Comparison of ENCODE assay signal across 21 mouse cellular contexts in the genomic region with DNA sequence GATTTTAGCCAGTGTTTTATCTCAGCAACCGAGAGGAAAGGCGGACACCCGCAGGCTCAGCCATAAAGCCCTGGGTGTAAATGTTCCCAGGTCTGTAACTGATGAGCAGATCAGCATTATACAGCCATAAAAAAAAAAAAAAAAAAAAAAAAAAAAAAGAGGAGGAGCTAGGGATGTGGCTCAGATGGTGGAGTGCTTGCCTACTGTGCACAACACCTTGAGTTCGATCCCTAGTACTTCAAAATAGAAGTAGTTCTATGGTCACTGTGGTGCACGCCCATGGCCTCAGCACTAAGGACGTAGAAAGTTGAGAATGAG. TPM values are rescaled to one million over a fixed set of nuclear protein-coding genes. Genes with fewer than 3 reads are reported as not detected.
DNase-seq lines count a peak whose midpoint lies in the region; ATAC-seq and TF ChIP-seq lines count a peak whose summit lies in the region.
"Had no signal": no experiment of that assay in that cellular context is flagged by ENCODE, and none has a peak within 500 bp of the region (broad histone marks: within the 10 kb centered on the region; RNA-seq: fewer than 3 reads in every experiment).

No protein-coding gene starts in this region.

- ATAC-seq in heart, embryonic 15.5 days (replicated peaks; ENCODE audit: insufficient number of reproducible peaks, insufficient read depth, low FRiP score, low read depth): no peak
- no peak; the same call in 1 of the 2 replicates for ATAC-seq in lung, embryonic 16.5 days (ENCODE audit: low read depth)
- ATAC-seq in hindbrain, embryonic 13.5 days (ENCODE audit: low FRiP score): no peak
- ATAC-seq: forebrain, embryonic 15.5 days; hindbrain, embryonic 16.5 days had no signal

- 60% methylated on average over 6 of the region's 6 CpGs for WGBS in heart, embryonic 15.5 days
- WGBS in lung, embryonic 16.5 days: 62% methylated on average over 6 of the region's 6 CpGs
- WGBS in lung, adult 2 months: 48% methylated on average over 6 of the region's 6 CpGs
- 22% methylated on average over 6 of the region's 6 CpGs for WGBS in small intestine, adult 2 months
- 76% methylated on average over 6 of the region's 6 CpGs for WGBS in hindbrain, embryonic 13.5 days

- no peak overlapping the region for H3K4me2 ChIP-seq in heart, embryonic 15.5 days
- H3K4me2 ChIP-seq in lung, embryonic 16.5 days (ENCODE audit: low read depth, low read length): no peak overlapping the region
- H3K4me2 ChIP-seq in hindbrain, embryonic 13.5 days: no peak overlapping the region
- H3K4me2 ChIP-seq: forebrain, embryonic 15.5 days; limb, embryonic 13.5 days; midbrain, embryonic 12.5 days had no signal

- H3K27me3 ChIP-seq in heart, embryonic 15.5 days: no peaks in the 10 kb centered on the region
- H3K27me3 ChIP-seq in lung, embryonic 16.5 days (ENCODE audit: control insufficient read depth, insufficient read depth, low read depth, low read length): no peaks in the 10 kb centered on the region
- H3K27me3 ChIP-seq in small intestine, adult 2 months (ENCODE audit: control insufficient read depth, insufficient read depth, low read length): no peaks in the 10 kb centered on the region
- no peaks in the 10 kb centered on the region for H3K27me3 ChIP-seq in hindbrain, embryonic 13.5 days
- H3K27me3 ChIP-seq: forebrain, embryonic 15.5 days had no signal

- no peak for TF ChIP-seq POLR2A in lung, adult 2 months (IDR thresholded peaks at IDR 0.05; ENCODE audit: borderline replicate concordance, extremely low read depth, low read depth, low read length)
- no peak for TF ChIP-seq POLR2A in bone marrow macrophage, adult 2 months (IDR thresholded peaks at IDR 0.05; ENCODE audit: borderline replicate concordance, low read depth, low read length)
- no peak for TF ChIP-seq POLR2A in small intestine, adult 2 months (IDR thresholded peaks at IDR 0.05; ENCODE audit: low read depth, low read length)

- H3K4me1 ChIP-seq in heart, embryonic 15.5 days (replicated peaks): peaks cover 14% of the 10 kb centered on the region
- peaks cover 9% of the 10 kb centered on the region for H3K4me1 ChIP-seq in lung, embryonic 16.5 days (replicated peaks; ENCODE audit: control insufficient read depth, insufficient read depth, low read length)
- peaks cover 9% of the 10 kb centered on the region; the same call in 1 of the 2 replicates for H3K4me1 ChIP-seq in lung, adult 2 months (ENCODE audit: control insufficient read depth, insufficient read depth, low read length)
- H3K4me1 ChIP-seq in bone marrow macrophage, adult 2 months (ENCODE audit: control insufficient read depth, insufficient read depth, low read length): peaks cover 16% of the 10 kb centered on the region
- peaks cover 10% of the 10 kb centered on the region for H3K4me1 ChIP-seq in small intestine, adult 2 months (ENCODE audit: control insufficient read depth, insufficient read depth, insufficient read length, low read length)
- H3K4me1 ChIP-seq in hindbrain, embryonic 13.5 days (replicated peaks): no peaks in the 10 kb centered on the region; the same call in 1 of the 2 replicates
- H3K4me1 ChIP-seq: forebrain, embryonic 15.5 days; midbrain, embryonic 12.5 days had no signal

- H3K36me3 ChIP-seq in heart, embryonic 15.5 days: no peaks in the 10 kb centered on the region
- H3K36me3 ChIP-seq in lung, embryonic 16.5 days (ENCODE audit: control insufficient read depth, insufficient read depth, low read length): no peaks in the 10 kb centered on the region
- no peaks in the 10 kb centered on the region for H3K36me3 ChIP-seq in small intestine, adult 2 months (ENCODE audit: control insufficient read depth, insufficient read depth, low read length)
- H3K36me3 ChIP-seq in hindbrain, embryonic 13.5 days: no peaks in the 10 kb centered on the region
- H3K36me3 ChIP-seq: forebrain, embryonic 15.5 days; G1E; limb, embryonic 13.5 days; midbrain, embryonic 12.5 days had no signal

- no peaks in the 10 kb centered on the region for H3K9me3 ChIP-seq in heart, embryonic 15.5 days (replicated peaks)
- H3K9me3 ChIP-seq in lung, embryonic 16.5 days (ENCODE audit: control insufficient read depth, low read length): no peaks in the 10 kb centered on the region
- no peaks in the 10 kb centered on the region for H3K9me3 ChIP-seq in hindbrain, embryonic 13.5 days
- H3K9me3 ChIP-seq: forebrain, embryonic 15.5 days; G1E; limb, embryonic 13.5 days; midbrain, embryonic 12.5 days had no signal

- DNase-seq in heart, postnatal 14 days: no peak
- DNase-seq in lung, adult 2 months: no peak
- DNase-seq: cerebellum, adult 11 months; cerebellum, postnatal 25 days; kidney, adult 8-10 months; kidney, postnatal 4 days; retina, postnatal 1 day; thymus, adult 2 months had no signal

- no peak overlapping the region for H3K9ac ChIP-seq in heart, embryonic 15.5 days
- H3K9ac ChIP-seq in lung, embryonic 16.5 days (ENCODE audit: low read length): no peak overlapping the region
- H3K9ac ChIP-seq in hindbrain, embryonic 13.5 days: no peak overlapping the region
- H3K9ac ChIP-seq: forebrain, embryonic 15.5 days; limb, embryonic 13.5 days; midbrain, embryonic 12.5 days had no signal

- TF ChIP-seq CTCF in lung, adult 2 months (IDR thresholded peaks at IDR 0.05; ENCODE audit: insufficient read depth, low read length): no peak
- no peak for TF ChIP-seq CTCF in bone marrow macrophage, adult 2 months (IDR thresholded peaks at IDR 0.05; ENCODE audit: low read depth, low read length)
- no peak for TF ChIP-seq CTCF in small intestine, adult 2 months (IDR thresholded peaks at IDR 0.05; ENCODE audit: extremely low read depth, insufficient read length, insufficient replicate concordance, low read depth, low read length)

- H3K4me3 ChIP-seq in heart, embryonic 15.5 days: no peak overlapping the region
- no peak overlapping the region for H3K4me3 ChIP-seq in lung, embryonic 16.5 days (ENCODE audit: low read length)
- H3K4me3 ChIP-seq in lung, adult 2 months (replicated peaks; ENCODE audit: extremely low read depth, low read depth, low read length): no peak overlapping the region
- no peak overlapping the region for H3K4me3 ChIP-seq in bone marrow macrophage, adult 2 months (ENCODE audit: insufficient read depth, low read length)
- no peak overlapping the region for H3K4me3 ChIP-seq in small intestine, adult 2 months (ENCODE audit: low read depth, low read length)
- no peak overlapping the region for H3K4me3 ChIP-seq in hindbrain, embryonic 13.5 days
- H3K4me3 ChIP-seq: forebrain, embryonic 15.5 days; limb, embryonic 13.5 days; midbrain, embryonic 12.5 days had no signal

- H3K27ac ChIP-seq in heart, embryonic 15.5 days: peak overlapping the region; percentile 21
- H3K27ac ChIP-seq in lung, embryonic 16.5 days (ENCODE audit: low read length): peak overlapping the region; percentile 70
- 0 out of 2 replicates have a peak overlapping the region, but pooled peaks have one; percentile 80 for H3K27ac ChIP-seq in bone marrow macrophage, adult 2 months (ENCODE audit: insufficient read depth, low read depth, low read length)
- peak overlapping the region; percentile 72 for H3K27ac ChIP-seq in small intestine, adult 2 months (ENCODE audit: insufficient read depth, low read depth, low read length)
- H3K27ac ChIP-seq in hindbrain, embryonic 13.5 days: no peak overlapping the region
- H3K27ac ChIP-seq: forebrain, embryonic 15.5 days; limb, embryonic 13.5 days; midbrain, embryonic 12.5 days had no signal

- intact Hi-C loops in heart, postnatal 14 days (cut with DNase I): loop anchor here (5.0 kb wide), 1 partner anchor 36 kb away; no protein-coding TSS in a partner anchor

RNA-seq across cellular contexts. Expression of a gene that starts 13.2 kb away (rescaled TPM):
- polyA plus RNA-seq in heart, embryonic 15.5 days (2015; fragmentation: Nextera tagmentation; extraction: Ambion mirVana): 5.7 and 7.6 TPM in 2 replicates
- 10 to 100 TPM; 20.3 to 20.6 TPM for total RNA-seq in heart, postnatal 14 days (2021)
- polyA plus RNA-seq in lung, embryonic 16.5 days (2015; fragmentation: Nextera tagmentation; extraction: Ambion mirVana): 6.1 and 6.2 TPM in 2 replicates
- polyA plus RNA-seq in lung, adult 2 months (2012; rRNA removed): 61.5 and 73.5 TPM in 2 replicates
- 0.23 TPM in 1 of 2 replicates, not detected in the other for polyA plus RNA-seq in bone marrow macrophage, adult 2 months (2012; ENCODE audit: insufficient read depth, insufficient read length, missing spikeins)
- 15.8 and 28.3 TPM in 2 replicates for polyA plus RNA-seq in small intestine, adult 2 months (2012; rRNA removed)
- polyA plus RNA-seq in hindbrain, embryonic 13.5 days (2015; fragmentation: Nextera tagmentation; extraction: Ambion mirVana): 1.6 TPM in 2 replicates
- total RNA-seq: G1E had no signal
- polyA plus RNA-seq: G1E had no signal

RNA-seq across cellular contexts. Expression of a gene that starts 26.4 kb away (rescaled TPM):
- 32.0 and 40.4 TPM in 2 replicates for polyA plus RNA-seq in heart, embryonic 15.5 days (2015; fragmentation: Nextera tagmentation; extraction: Ambion mirVana)
- 10 to 100 TPM; 47.5 to 50.8 TPM for total RNA-seq in heart, postnatal 14 days (2021)
- polyA plus RNA-seq in lung, embryonic 16.5 days (2015; fragmentation: Nextera tagmentation; extraction: Ambion mirVana): 113 TPM in 2 replicates
- polyA plus RNA-seq in lung, adult 2 months (2012; rRNA removed): 221 and 277 TPM in 2 replicates
- polyA plus RNA-seq in bone marrow macrophage, adult 2 months (2012; ENCODE audit: insufficient read depth, insufficient read length, missing spikeins): 0.31 and 0.36 TPM in 2 replicates
- 18.9 and 26.0 TPM in 2 replicates for polyA plus RNA-seq in small intestine, adult 2 months (2012; rRNA removed)
- 9.5 and 11.0 TPM in 2 replicates for polyA plus RNA-seq in hindbrain, embryonic 13.5 days (2015; fragmentation: Nextera tagmentation; extraction: Ambion mirVana)
- polyA plus RNA-seq: G1E had no signal

RNA-seq across cellular contexts. Expression of a gene that starts 39.3 kb away (rescaled TPM):
- 0.43 and 0.45 TPM in 2 replicates for polyA plus RNA-seq in heart, embryonic 15.5 days (2015; fragmentation: Nextera tagmentation; extraction: Ambion mirVana)
- total RNA-seq in heart, postnatal 14 days (2021): under 1 TPM in 1 of 2 experiments, not detected in 1; 0.53 TPM
- polyA plus RNA-seq in lung, embryonic 16.5 days (2015; fragmentation: Nextera tagmentation; extraction: Ambion mirVana): 1.0 and 1.2 TPM in 2 replicates
- 6.0 and 7.2 TPM in 2 replicates for polyA plus RNA-seq in lung, adult 2 months (2012; rRNA removed)
- not detected in 2 replicates for polyA plus RNA-seq in bone marrow macrophage, adult 2 months (2012; ENCODE audit: insufficient read depth, insufficient read length, missing spikeins)
- polyA plus RNA-seq in small intestine, adult 2 months (2012; rRNA removed): 637 and 2,134 TPM in 2 replicates
- not detected in 2 replicates for polyA plus RNA-seq in hindbrain, embryonic 13.5 days (2015; fragmentation: Nextera tagmentation; extraction: Ambion mirVana)
- total RNA-seq: G1E; layer of hippocampus, postnatal 14 days; left cerebral cortex, postnatal 10 days had no signal
- polyA plus RNA-seq: forebrain, embryonic 15.5 days; G1E; hindbrain, embryonic 16.5 days; midbrain, embryonic 12.5 days; neural tube, embryonic 14.5 days had no signal

RNA-seq across cellular contexts. Expression of a gene that starts 42.8 kb away (rescaled TPM):
- polyA plus RNA-seq in heart, embryonic 15.5 days (2015; fragmentation: Nextera tagmentation; extraction: Ambion mirVana): 13.6 and 21.0 TPM in 2 replicates
- total RNA-seq in heart, postnatal 14 days (2021): 10 to 100 TPM; 14.0 to 14.6 TPM
- 40.8 and 43.1 TPM in 2 replicates for polyA plus RNA-seq in lung, embryonic 16.5 days (2015; fragmentation: Nextera tagmentation; extraction: Ambion mirVana)
- polyA plus RNA-seq in lung, adult 2 months (2012; rRNA removed): 78.0 and 98.3 TPM in 2 replicates
- 14.0 and 16.2 TPM in 2 replicates for polyA plus RNA-seq in bone marrow macrophage, adult 2 months (2012; ENCODE audit: insufficient read depth, insufficient read length, missing spikeins)
- polyA plus RNA-seq in small intestine, adult 2 months (2012; rRNA removed): 4.7 and 7.9 TPM in 2 replicates
- 36.7 and 40.1 TPM in 2 replicates for polyA plus RNA-seq in hindbrain, embryonic 13.5 days (2015; fragmentation: Nextera tagmentation; extraction: Ambion mirVana)
- total RNA-seq: G1E had no signal
- polyA plus RNA-seq: G1E had no signal

Comparison
In these comparisons a context has a peak if more than half of its experiments do, and no peak if none do; other contexts are left out.
1. RNA of a gene that starts 39.3 kb away (polyA plus RNA-seq): 637 to 2,134 TPM in small intestine, adult 2 months; 6.0 to 7.2 TPM in lung, adult 2 months, 1.0 to 1.2 TPM in lung, embryonic 16.5 days, 0.43 to 0.45 TPM in heart, embryonic 15.5 days, not detected in bone marrow macrophage, adult 2 months and not detected in hindbrain, embryonic 13.5 days; every median in the first group is over 10 times any median in the second.